Mouse (Mus musculus) ES-Bruce4 (cell line): Measurements from ENCODE around the gene Ubxn11.

Experiments
- CTCF ChIP-seq: IDR thresholded peaks from one replicate; pipeline ENCODE4 v1.8.1; 2011; ENCODE audit warnings: low read depth, low read length
- EP300 ChIP-seq: IDR thresholded peaks from 2 replicates; pipeline ENCODE4 v1.6.1; 2011; ENCODE audit warnings: low read depth, low read length; ENCODE audit not compliant: insufficient read depth
- POLR2A ChIP-seq: IDR thresholded peaks from one replicate; pipeline ENCODE4 v1.8.1; 2011; ENCODE audit warnings: low read length; ENCODE audit not compliant: insufficient read depth

DNA sequence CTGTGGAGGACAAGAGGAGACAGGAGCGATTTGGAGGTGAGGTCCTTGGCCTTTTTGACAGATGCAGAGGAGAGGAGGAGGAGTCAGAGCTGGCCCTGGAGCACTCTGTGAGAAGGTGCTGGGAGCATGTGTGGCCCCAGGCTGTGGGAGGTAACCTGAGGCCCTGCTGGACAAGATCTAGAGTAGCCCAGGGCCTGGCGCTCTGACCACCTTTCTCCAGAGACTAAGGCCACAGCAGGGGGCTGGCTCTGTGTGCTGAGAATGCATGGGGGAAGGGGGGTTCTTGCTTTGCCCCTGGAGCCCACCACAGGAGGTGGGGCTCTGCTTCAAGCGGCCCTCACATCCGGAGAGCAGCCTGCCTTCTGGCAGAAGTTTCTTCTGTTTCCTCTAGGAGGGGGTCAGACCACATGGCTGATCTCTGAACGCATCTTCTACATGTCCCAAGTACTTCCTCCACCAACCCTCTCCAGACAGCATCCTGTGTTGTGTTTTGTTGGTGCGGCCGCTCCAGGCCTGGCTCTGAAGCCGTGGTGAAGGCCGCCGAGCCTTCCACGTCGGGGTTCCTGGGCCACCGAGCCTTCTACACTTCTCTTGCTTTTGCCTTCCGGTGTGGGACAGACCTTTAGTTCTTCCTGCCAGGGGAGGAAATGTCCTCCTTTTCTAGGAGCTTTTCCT is 15.9 kb downstream of the Ubxn11 start:
- TF ChIP-seq POLR2A (no peak), CTCF (no peak), EP300 (peak; percentile 88)
